Mouse (Mus musculus): ENCODE results near the gene Psma2. TPM values are rescaled to one million over a fixed set of nuclear protein-coding genes. Genes with fewer than 3 reads are reported as not detected.

Gene Psma2
- polyA plus RNA-seq (2016; fragmentation: Nextera tagmentation; extraction: Ambion mirVana) = 236 and 248 TPM in 2 replicates

GRCm38 (mm10) chr13:14612926-14613529 is at the start of gene Psma2, which contains the start of gene Mrpl32:
TSS of gene Psma2 (plus strand) at chr13:14613240.
TSS of gene Mrpl32 (minus strand) at chr13:14613165.
- Histone ChIP-seq H3K36me3 (peaks cover 43% of the 10 kb centered on the region), H3K4me3 (peak within 1 kb of the TSS; percentile 83), H3K9me3 (replicated peaks) (no peaks in the 10 kb centered on the region), H3K27me3 (ENCODE audit: low read depth, poor library complexity, severe bottlenecking) (no peaks in the 10 kb centered on the region), H3K27ac (replicated peaks) (peak within 1 kb of the TSS; percentile 86), H3K4me1 (peaks cover 12% of the 10 kb centered on the region)
- under 1% methylated on average over 42 of the region's 42 CpGs for WGBS
- DNase-seq (ENCODE audit: low spot score) = peak; percentile 97

- no peak overlapping the region for H3K4me3 ChIP-seq
- H3K36me3 ChIP-seq = no peaks in the 10 kb centered on the region
- H3K9me3 ChIP-seq (replicated peaks) = no peaks in the 10 kb centered on the region; the same call in 1 of the 2 replicates
- no peaks in the 10 kb centered on the region for H3K4me1 ChIP-seq
- H3K27me3 ChIP-seq (ENCODE audit: low read depth, poor library complexity, severe bottlenecking) = no peaks in the 10 kb centered on the region
- no peak overlapping the region for H3K27ac ChIP-seq (replicated peaks)
- no peak for DNase-seq (ENCODE audit: low spot score)
Observed at GRCm38 (mm10) chr13:14574128-14574527, 38.9 kb upstream of the Psma2 start.

GRCm38 (mm10) chr13:14580392-14580791 is 32.6 kb upstream of the Psma2 start:
- Histone ChIP-seq H3K27ac (replicated peaks) (no peak overlapping the region), H3K27me3 (ENCODE audit: low read depth, poor library complexity, severe bottlenecking) (no peaks in the 10 kb centered on the region), H3K36me3 (no peaks in the 10 kb centered on the region), H3K4me1 (no peaks in the 10 kb centered on the region), H3K4me3 (no peak overlapping the region), H3K9me3 (replicated peaks) (no peaks in the 10 kb centered on the region; the same call in 1 of the 2 replicates)
- 80% methylated on average over 3 of the region's 3 CpGs for WGBS
- DNase-seq (ENCODE audit: low spot score) = no peak

GRCm38 (mm10) chr13:14602744-14603143 is 10.3 kb upstream of the Psma2 start:
- no peak overlapping the region for H3K4me3 ChIP-seq
- H3K27me3 ChIP-seq (ENCODE audit: low read depth, poor library complexity, severe bottlenecking) = no peaks in the 10 kb centered on the region
- WGBS = 93% methylated on average over 2 of the region's 2 CpGs
- no peak overlapping the region for H3K27ac ChIP-seq (replicated peaks)
- DNase-seq (ENCODE audit: low spot score) = no peak
- H3K9me3 ChIP-seq (replicated peaks) = no peaks in the 10 kb centered on the region
- H3K36me3 ChIP-seq = no peaks in the 10 kb centered on the region
- H3K4me1 ChIP-seq = no peaks in the 10 kb centered on the region

- no peaks in the 10 kb centered on the region for H3K9me3 ChIP-seq (replicated peaks)
- H3K4me1 ChIP-seq = peaks cover 9% of the 10 kb centered on the region; the same call in 1 of the 2 replicates
- no peaks in the 10 kb centered on the region for H3K27me3 ChIP-seq (ENCODE audit: low read depth, poor library complexity, severe bottlenecking)
- no peak overlapping the region for H3K4me3 ChIP-seq
- no peak overlapping the region for H3K27ac ChIP-seq (replicated peaks)
- DNase-seq (ENCODE audit: low spot score) = no peak
- peaks cover 22% of the 10 kb centered on the region for H3K36me3 ChIP-seq
Observed at GRCm38 (mm10) chr13:14607616-14608015, 5.4 kb upstream of the Psma2 start.

GRCm38 (mm10) chr13:14612463-14612862 is 577 bp upstream of the Psma2 start:
- Histone ChIP-seq H3K27me3 (ENCODE audit: low read depth, poor library complexity, severe bottlenecking) (no peaks in the 10 kb centered on the region), H3K27ac (replicated peaks) (peak overlapping the region; percentile 86), H3K4me1 (peaks cover 12% of the 10 kb centered on the region), H3K4me3 (peak overlapping the region; percentile 83), H3K36me3 (peaks cover 37% of the 10 kb centered on the region), H3K9me3 (replicated peaks) (no peaks in the 10 kb centered on the region)
- no peak for DNase-seq (ENCODE audit: low spot score)
- 10% methylated on average over 10 of the region's 10 CpGs for WGBS

- Histone ChIP-seq H3K27ac (replicated peaks) (peak overlapping the region; percentile 86), H3K4me1 (peaks cover 12% of the 10 kb centered on the region), H3K27me3 (ENCODE audit: low read depth, poor library complexity, severe bottlenecking) (no peaks in the 10 kb centered on the region), H3K4me3 (peak overlapping the region; percentile 83), H3K9me3 (replicated peaks) (no peaks in the 10 kb centered on the region), H3K36me3 (peaks cover 48% of the 10 kb centered on the region)
- DNase-seq (ENCODE audit: low spot score) = no peak
- 2% methylated on average over 9 of the region's 9 CpGs for WGBS
Observed at GRCm38 (mm10) chr13:14613553-14613952, 513 bp downstream of the Psma2 start.

GRCm38 (mm10) chr13:14618724-14619123 is 5.7 kb downstream of the Psma2 start:
- Histone ChIP-seq H3K27me3 (ENCODE audit: low read depth, poor library complexity, severe bottlenecking) (no peaks in the 10 kb centered on the region), H3K27ac (replicated peaks) (no peak overlapping the region), H3K4me1 (peaks cover 3% of the 10 kb centered on the region), H3K9me3 (replicated peaks) (no peaks in the 10 kb centered on the region), H3K4me3 (no peak overlapping the region), H3K36me3 (peaks cover 77% of the 10 kb centered on the region)
- WGBS = 62% methylated on average over 2 of the region's 2 CpGs
- peak; percentile 56 for DNase-seq (ENCODE audit: low spot score)

GRCm38 (mm10) chr13:14629726-14630641 is 16.9 kb downstream of the Psma2 start, which contains the start of gene AW209491:
TSS of gene AW209491 (plus strand) at chr13:14630154.
- peak; percentile 92 for DNase-seq (ENCODE audit: low spot score)
- peak within 1 kb of the TSS; percentile 75 for H3K4me3 ChIP-seq
- H3K27ac ChIP-seq (replicated peaks) = peak within 1 kb of the TSS; percentile 92
- H3K9me3 ChIP-seq (replicated peaks) = no peaks in the 10 kb centered on the region
- whole genome bisulfite sequencing = 2% methylated on average over 29 of the region's 29 CpGs
- peaks cover 41% of the 10 kb centered on the region for H3K36me3 ChIP-seq
- no peaks in the 10 kb centered on the region for H3K27me3 ChIP-seq (ENCODE audit: low read depth, poor library complexity, severe bottlenecking)
- H3K4me1 ChIP-seq = peaks cover 11% of the 10 kb centered on the region

- Histone ChIP-seq H3K27ac (replicated peaks) (no peak overlapping the region), H3K9me3 (replicated peaks) (no peaks in the 10 kb centered on the region), H3K36me3 (peaks cover 51% of the 10 kb centered on the region), H3K27me3 (ENCODE audit: low read depth, poor library complexity, severe bottlenecking) (no peaks in the 10 kb centered on the region), H3K4me3 (no peak overlapping the region), H3K4me1 (0 out of 2 replicates have a peak, but pooled peaks cover 5% of the 10 kb centered on the region)
- WGBS = 68% methylated on average over 1 of the region's 1 CpGs
- no peak for DNase-seq (ENCODE audit: low spot score)
Observed at GRCm38 (mm10) chr13:14639998-14640397, 27.0 kb downstream of the Psma2 start.

GRCm38 (mm10) chr13:14649301-14649700 is 36.3 kb downstream of the Psma2 start:
- 41% methylated on average over 1 of the region's 1 CpGs for WGBS
- no peak for DNase-seq (ENCODE audit: low spot score)
- H3K9me3 ChIP-seq (replicated peaks) = peaks cover 6% of the 10 kb centered on the region; the same call in 1 of the 2 replicates
- H3K4me1 ChIP-seq = 0 out of 2 replicates have a peak, but pooled peaks cover 3% of the 10 kb centered on the region
- H3K4me3 ChIP-seq = no peak overlapping the region
- no peaks in the 10 kb centered on the region for H3K36me3 ChIP-seq
- no peaks in the 10 kb centered on the region for H3K27me3 ChIP-seq (ENCODE audit: low read depth, poor library complexity, severe bottlenecking)
- H3K27ac ChIP-seq (replicated peaks) = no peak overlapping the region

GRCm38 (mm10) chr13:14667107-14667506 is 54.1 kb downstream of the Psma2 start:
- H3K4me1 ChIP-seq = no peaks in the 10 kb centered on the region
- H3K27me3 ChIP-seq (ENCODE audit: low read depth, poor library complexity, severe bottlenecking) = no peaks in the 10 kb centered on the region
- WGBS = 89% methylated on average over 4 of the region's 4 CpGs
- DNase-seq (ENCODE audit: low spot score) = no peak
- no peak overlapping the region for H3K4me3 ChIP-seq
- no peaks in the 10 kb centered on the region for H3K9me3 ChIP-seq (replicated peaks)
- H3K36me3 ChIP-seq = no peaks in the 10 kb centered on the region
- H3K27ac ChIP-seq (replicated peaks) = no peak overlapping the region

GRCm38 (mm10) chr13:14670342-14670741 is 57.3 kb downstream of the Psma2 start:
- no peak overlapping the region for H3K27ac ChIP-seq (replicated peaks)
- H3K4me3 ChIP-seq = no peak overlapping the region
- H3K4me1 ChIP-seq = no peaks in the 10 kb centered on the region
- H3K27me3 ChIP-seq (ENCODE audit: low read depth, poor library complexity, severe bottlenecking) = no peaks in the 10 kb centered on the region
- no peaks in the 10 kb centered on the region for H3K36me3 ChIP-seq
- no peaks in the 10 kb centered on the region for H3K9me3 ChIP-seq (replicated peaks)
- DNase-seq (ENCODE audit: low spot score) = no peak
- WGBS = 32% methylated on average over 2 of the region's 2 CpGs

Measured in midbrain, embryonic 10.5 days (tissue).